Mouse (Mus musculus) naive thymus-derived CD4-positive, alpha-beta T cell, adult 2 months (primary cell): Measurements from ENCODE around the gene Pdzd11.

Experiments used
- DNase-seq: peaks from one replicate; pipeline ENCODE4 v3.0.0-alpha.2; 2011; ENCODE audit warnings: low read depth

Pdzd11 gene

GRCm38 (mm10) chrX:100625802-100626793 is at the start of gene Pdzd11:
Gene Pdzd11 (minus strand): TSS chrX:100626568.
- peak; percentile 90 for DNase-seq

GRCm38 (mm10) chrX:100664825-100665224 is 38.5 kb upstream of the Pdzd11 start:
- no peak for DNase-seq

- DNase-seq: peak; percentile 1
These were observed 26.5 kb upstream of the Pdzd11 start for GRCm38 (mm10) chrX:100652848-100653247.

- DNase-seq: no peak
These were observed 12.1 kb upstream of the Pdzd11 start for GRCm38 (mm10) chrX:100638477-100638876.

GRCm38 (mm10) chrX:100629076-100629475 is 2.7 kb upstream of the Pdzd11 start:
- no peak for DNase-seq

- DNase-seq: no peak
These were observed 894 bp downstream of the Pdzd11 start, which contains the start of gene Kif4 for GRCm38 (mm10) chrX:100625546-100625801. Gene Kif4 (plus strand): TSS chrX:100625737.

GRCm38 (mm10) chrX:100625146-100625545 is 1.2 kb downstream of the Pdzd11 start:
- DNase-seq: peak; percentile 18

GRCm38 (mm10) chrX:100624242-100624641 is 2.1 kb downstream of the Pdzd11 start:
- no peak for DNase-seq

GRCm38 (mm10) chrX:100621366-100621765 is 5.0 kb downstream of the Pdzd11 start:
- DNase-seq: no peak

- no peak for DNase-seq
These were observed 7.9 kb downstream of the Pdzd11 start for GRCm38 (mm10) chrX:100618488-100618887.

GRCm38 (mm10) chrX:100605314-100605713 is 21.1 kb downstream of the Pdzd11 start, which contains the start of gene Arr3:
Gene Arr3 (plus strand): TSS chrX:100605497.
- no peak for DNase-seq

- no peak for DNase-seq
These were observed 26.6 kb downstream of the Pdzd11 start for GRCm38 (mm10) chrX:100599755-100600154.

GRCm38 (mm10) chrX:100597439-100597838 is 28.9 kb downstream of the Pdzd11 start:
- no peak for DNase-seq

- DNase-seq: no peak
These were observed 31.6 kb downstream of the Pdzd11 start, which contains the start of gene P2ry4 for GRCm38 (mm10) chrX:100594791-100595190. Gene P2ry4 (minus strand): TSS chrX:100594869.
